Mouse (Mus musculus) heart, adult 11 months (tissue): ENCODE measurements around the gene Med24.
"Not testable (repeated sequence)": the region's sequence is repeated elsewhere in the genome, so short reads cannot be mapped to it uniquely, and the experiment has no call there.

Source experiments
- DNase-seq: peaks from one replicate; pipeline ENCODE4 v3.0.0; 2022

Gene Med24

GRCm38 (mm10) chr11:98720756-98721155 lies 8.5 kb downstream of the Med24 start:
- no peak for DNase-seq

GRCm38 (mm10) chr11:98717904-98718303 lies 11.3 kb downstream of the Med24 start:
- peak; percentile 96 for DNase-seq

GRCm38 (mm10) chr11:98715946-98716345 lies 13.3 kb downstream of the Med24 start:
- DNase-seq: no peak

GRCm38 (mm10) chr11:98713703-98714102 lies 15.5 kb downstream of the Med24 start:
- no peak for DNase-seq

GRCm38 (mm10) chr11:98712009-98712408 lies 17.2 kb downstream of the Med24 start:
- DNase-seq: not testable (repeated sequence)

- DNase-seq: peak; percentile 93
Measured at GRCm38 (mm10) chr11:98711046-98711434, 18.2 kb downstream of the Med24 start.

- peak; percentile 98 for DNase-seq
Measured at GRCm38 (mm10) chr11:98710416-98711045, 18.7 kb downstream of the Med24 start.

GRCm38 (mm10) chr11:98709001-98709741 lies 20.1 kb downstream of the Med24 start:
- peak; percentile 97 for DNase-seq

GRCm38 (mm10) chr11:98708282-98708956 lies 20.8 kb downstream of the Med24 start:
- DNase-seq: peak; percentile 98

GRCm38 (mm10) chr11:98707401-98708281 lies 21.6 kb downstream of the Med24 start:
- peak; percentile 98 for DNase-seq

- no peak for DNase-seq
Measured at GRCm38 (mm10) chr11:98705021-98705420, 24.2 kb downstream of the Med24 start.

GRCm38 (mm10) chr11:98702323-98702722 lies 26.9 kb downstream of the Med24 start:
- peak; percentile 84 for DNase-seq

- peak; percentile 91 for DNase-seq
Measured at GRCm38 (mm10) chr11:98701213-98701670, 28.0 kb downstream of the Med24 start, which contains the start of gene Csf3. TSS of gene Csf3 (plus strand) at chr11:98701263.

- DNase-seq: peak; percentile 97
Measured at GRCm38 (mm10) chr11:98699911-98700310, 29.3 kb downstream of the Med24 start.

GRCm38 (mm10) chr11:98698849-98699640 lies 30.2 kb downstream of the Med24 start:
- peak; percentile 92 for DNase-seq

- peak; percentile 84 for DNase-seq
Measured at GRCm38 (mm10) chr11:98697225-98697624, 32.0 kb downstream of the Med24 start.

- no peak for DNase-seq
Measured at GRCm38 (mm10) chr11:98696454-98697216, 32.6 kb downstream of the Med24 start.

- no peak for DNase-seq
Measured at GRCm38 (mm10) chr11:98695408-98695807, 33.8 kb downstream of the Med24 start.

GRCm38 (mm10) chr11:98694301-98694700 lies 34.9 kb downstream of the Med24 start:
- DNase-seq: peak; percentile 83

GRCm38 (mm10) chr11:98693746-98694145 lies 35.5 kb downstream of the Med24 start:
- peak; percentile 90 for DNase-seq

GRCm38 (mm10) chr11:98693201-98693600 lies 36.0 kb downstream of the Med24 start:
- peak; percentile 92 for DNase-seq
